20 mouse cellular contexts compared by ENCODE assay signal in the genomic region with DNA sequence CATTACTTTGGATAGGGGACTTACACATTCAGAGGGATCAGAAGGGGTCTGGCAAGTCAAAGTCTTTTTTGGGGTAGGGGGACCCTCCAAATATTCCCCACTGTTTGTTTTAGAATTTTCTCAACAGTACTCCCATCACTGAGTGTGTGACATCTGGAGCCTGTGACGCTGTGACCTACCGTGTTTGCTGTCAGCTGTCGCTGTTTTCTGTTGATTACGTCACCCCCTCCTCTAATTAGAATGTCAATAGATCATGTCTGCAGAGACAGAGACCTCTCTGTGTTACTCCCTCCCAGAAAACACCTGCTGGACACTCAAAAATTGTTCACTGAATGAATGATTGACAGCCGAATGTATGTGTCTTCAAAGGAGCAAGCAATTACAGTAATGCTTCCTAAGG. TPM values are rescaled to one million over a fixed set of nuclear protein-coding genes. Genes with fewer than 3 reads are reported as not detected.
"Had no signal": no experiment of that assay in that cellular context is flagged by ENCODE, and none has a peak within 500 bp of the region (broad histone marks: within the 10 kb centered on the region; RNA-seq: fewer than 3 reads in every experiment).

No protein-coding gene starts in this region.

- H3K9ac ChIP-seq: neural tube, embryonic 13.5 days; neural tube, embryonic 15.5 days; stomach, embryonic 15.5 days had no signal

- H3K27ac ChIP-seq: neural tube, embryonic 13.5 days; neural tube, embryonic 15.5 days; stomach, embryonic 15.5 days; stomach, postnatal 0 days had no signal

- H3K4me2 ChIP-seq: neural tube, embryonic 13.5 days; neural tube, embryonic 15.5 days; stomach, embryonic 15.5 days had no signal

- H3K27me3 ChIP-seq: neural tube, embryonic 13.5 days; neural tube, embryonic 15.5 days; stomach, embryonic 15.5 days had no signal

- H3K9me3 ChIP-seq: neural tube, embryonic 13.5 days; neural tube, embryonic 15.5 days; stomach, embryonic 15.5 days had no signal

- H3K36me3 ChIP-seq: neural tube, embryonic 13.5 days; neural tube, embryonic 15.5 days; stomach, embryonic 15.5 days had no signal

- H3K4me3 ChIP-seq: neural tube, embryonic 13.5 days; neural tube, embryonic 15.5 days; stomach, embryonic 15.5 days had no signal

- H3K4me1 ChIP-seq: neural tube, embryonic 13.5 days; neural tube, embryonic 15.5 days; stomach, embryonic 15.5 days had no signal

- DNase-seq: retina, postnatal 1 day; right cerebral cortex, adult 18-20 months; right cerebral cortex, postnatal 14 days; right cerebral cortex, postnatal 25 days; right cerebral cortex, postnatal 4 days; spleen, adult 18-20 months; thymus, adult 18-20 months; thymus, adult 2 months; thymus, postnatal 14 days; thymus, postnatal 25 days; thymus, postnatal 36 days; thymus, postnatal 4 days had no signal

RNA-seq across cellular contexts. Expression of gene Vgll2, which starts 20.8 kb away (rescaled TPM):
- total RNA-seq: neutrophil, adult 5-6 weeks had no signal
- polyA plus RNA-seq: small intestine, adult 2 months; spleen, adult 2 months; testis, adult 2 months had no signal
